Mouse (Mus musculus): ENCODE measurements around the gene Ttll12. TPM values are rescaled to one million over a fixed set of nuclear protein-coding genes. Genes with fewer than 3 reads are reported as not detected.

Gene Ttll12
- total RNA-seq, 2 experiments from 2014 or later = 15.5 to 17.6 TPM

DNA sequence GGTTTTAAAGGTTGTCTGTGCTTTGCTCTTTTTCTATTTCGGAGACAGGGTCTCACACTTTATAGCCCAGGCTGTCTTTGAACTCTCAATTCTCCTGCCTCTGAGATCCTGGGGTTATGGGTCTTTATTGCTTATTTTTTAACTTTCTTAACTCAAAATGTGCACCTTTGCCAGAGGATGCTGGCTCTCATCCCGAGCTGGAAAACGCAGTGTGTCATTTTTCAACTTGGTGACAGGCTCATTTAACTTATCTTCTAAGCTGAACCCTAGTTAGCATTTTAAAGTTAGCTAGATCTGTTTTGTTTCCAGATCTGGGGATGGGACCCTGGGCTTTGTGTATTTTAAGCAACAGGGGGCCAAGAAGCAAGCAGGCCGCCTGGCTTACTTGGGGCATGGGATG lies 66.1 kb downstream of the Ttll12 start:
- DNase-seq (ENCODE audit: low spot score in 2 of 2) = no peak

DNA sequence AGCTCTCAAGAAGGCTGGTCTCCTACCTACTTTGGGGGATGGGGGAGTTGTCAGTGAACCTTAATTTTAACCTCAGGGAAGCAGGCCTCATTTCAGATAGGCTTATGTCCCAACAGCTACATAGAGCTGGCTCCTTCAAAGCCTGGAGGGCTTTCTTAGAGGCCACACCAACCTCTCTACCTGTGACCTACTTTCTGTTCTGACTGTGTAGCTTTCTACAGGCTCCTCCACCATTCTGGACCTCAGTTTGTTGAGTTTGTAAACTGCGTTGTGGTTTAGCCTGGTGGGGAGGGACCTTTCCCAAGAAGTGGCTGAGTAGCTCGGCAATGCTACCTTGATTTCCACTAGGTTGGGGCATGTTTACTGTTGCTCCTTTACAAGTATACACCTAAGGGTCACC lies 67.2 kb downstream of the Ttll12 start:
- DNase-seq (ENCODE audit: low spot score in 2 of 2) = no peak

DNA sequence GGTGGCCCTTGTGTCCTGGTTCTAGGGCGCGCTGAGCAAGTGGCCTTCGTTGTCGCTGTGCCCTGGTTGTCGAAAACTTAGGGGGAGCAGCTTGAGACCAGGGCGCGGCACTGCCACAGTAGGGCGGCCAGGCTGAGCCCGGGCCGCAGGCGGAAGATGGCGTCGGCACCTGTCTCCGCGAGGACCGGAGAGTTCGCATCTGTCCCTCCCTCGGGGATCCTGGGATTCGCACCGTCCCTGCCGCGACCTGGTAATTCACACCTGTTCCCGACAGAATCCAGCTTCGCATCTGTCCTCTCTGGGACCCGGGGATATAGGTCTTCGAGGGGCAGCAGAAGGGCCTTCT lies 67.9 kb downstream of the Ttll12 start:
- no peak for DNase-seq (ENCODE audit: low spot score in 2 of 2)

DNA sequence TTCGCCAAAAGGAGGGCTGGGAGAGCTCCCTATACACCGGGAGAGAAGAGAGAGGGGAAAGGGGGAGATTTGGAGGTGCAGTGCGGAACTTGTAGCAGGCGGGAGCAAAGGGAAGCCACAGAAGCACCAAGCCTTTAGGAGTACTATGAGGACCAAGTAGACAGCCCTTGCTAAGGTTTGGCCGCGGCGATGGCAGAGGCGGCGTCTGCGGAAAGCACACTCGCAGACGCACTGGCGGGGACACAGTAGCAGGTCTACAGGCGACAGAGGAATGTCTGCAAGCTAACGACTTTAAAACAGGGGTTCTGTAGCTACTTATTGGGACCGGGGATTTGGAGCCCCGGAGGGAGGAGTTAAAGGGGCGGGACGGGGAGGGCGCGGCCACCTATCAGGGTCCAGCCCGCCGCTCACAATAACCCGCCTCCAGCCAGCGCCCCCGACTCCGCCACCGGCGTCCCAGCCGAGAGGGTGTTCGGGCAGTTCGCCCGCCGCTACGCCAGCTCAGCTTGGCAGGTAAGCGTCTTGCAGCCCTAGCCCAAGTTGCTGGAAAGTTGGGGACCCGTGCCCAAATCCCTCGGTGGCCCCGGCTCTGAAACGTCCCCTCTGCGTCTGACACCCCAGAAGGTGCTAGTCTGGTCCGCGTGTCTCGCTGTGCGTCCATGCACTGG lies 68.4 kb downstream of the Ttll12 start, which contains the start of gene Bik:
Gene Bik, plus strand, starts transcription at position 439 of the 668 bp plus-strand sequence.
- DNase-seq (ENCODE audit: low spot score in 2 of 2) = peak; percentile 41 to 42

Other genes with a start within 250 kb of the Ttll12 start
- gene Arfgap3, start 244.9 kb downstream of the Ttll12 start, total RNA-seq (2021) = 10 to 100 TPM; 25.4 to 27.4 TPM
- gene Pacsin2, start 130.6 kb downstream of the Ttll12 start, total RNA-seq (2021) = 10 to 100 TPM; 62.7 to 66.9 TPM
- gene Ttll1, start 84.3 kb downstream of the Ttll12 start, total RNA-seq (2021) = 1 to 10 TPM; 7.2 to 8.2 TPM
- gene Bik, start 68.3 kb downstream of the Ttll12 start, total RNA-seq (2021) = 1 to 10 TPM; 2.7 to 4.0 TPM
- 10 to 100 TPM; 25.5 to 38.0 TPM for gene Tspo, start 31.6 kb downstream of the Ttll12 start, total RNA-seq (2021)
- 10 to 100 TPM; 29.8 to 31.3 TPM for gene Mcat, start 31.4 kb downstream of the Ttll12 start, total RNA-seq (2021)
- gene Scube1, start 129.9 kb upstream of the Ttll12 start, total RNA-seq (2021) = 1 to 10 TPM; 3.3 to 4.6 TPM
- gene Mpped1, start 184.3 kb upstream of the Ttll12 start, total RNA-seq (2021) = 1 to 10 TPM in 1 of 2 experiments, under 1 TPM in 1; 0.42 to 1.1 TPM

All from gastrocnemius, postnatal 4 days (tissue).